In genomic region chr11:4500826-4501225, GRCm38 (mm10) we compare ENCODE assay signal across 14 mouse cellular contexts. TPM values are rescaled to one million over a fixed set of nuclear protein-coding genes. Genes with fewer than 3 reads are reported as not detected.
DNase-seq lines count a peak whose midpoint lies in the region; TF ChIP-seq lines count a peak whose summit lies in the region.
"Had no signal": no experiment of that assay in that cellular context is flagged by ENCODE, and none has a peak within 500 bp of the region (broad histone marks: within the 10 kb centered on the region; RNA-seq: fewer than 3 reads in every experiment).

No protein-coding gene starts in this region.

- H3K79me2 ChIP-seq in MEL (ENCODE audit: control insufficient read depth, insufficient read depth, low read length, poor library complexity), result no peaks in the 10 kb centered on the region

- H3K27me3 ChIP-seq in MEL (ENCODE audit: control insufficient read depth in 1 of 2, insufficient read depth in 2 of 2, low read length in 2 of 2), result no peaks in the 10 kb centered on the region
- H3K27me3 ChIP-seq: forebrain, embryonic 13.5 days had no signal

- TF ChIP-seq POLR2A in MEL (IDR thresholded peaks at IDR 0.05; ENCODE audit: control insufficient read depth in 1 of 2, insufficient read depth in 1 of 2, low read depth in 1 of 2, low read length in 2 of 2, poor library complexity in 1 of 2), result no peak

- no peaks in the 10 kb centered on the region for H3K4me1 ChIP-seq in MEL (ENCODE audit: control insufficient read depth in 1 of 2, insufficient read depth in 2 of 2, low read length in 2 of 2)

- TF ChIP-seq RAD21 in MEL (IDR thresholded peaks at IDR 0.05; ENCODE audit: low read depth, low read length), result peak; percentile 4; the same call in 1 of the 2 replicates

- TF ChIP-seq EP300 in MEL (IDR thresholded peaks at IDR 0.05; ENCODE audit: low read depth in 1 of 2, low read length in 2 of 2), result no peak

- no peak overlapping the region for H3K4me3 ChIP-seq in layer of hippocampus, adult 2 months
- no peak overlapping the region for H3K4me3 ChIP-seq in MEL (ENCODE audit: control insufficient read depth in 1 of 2, insufficient read depth in 1 of 2, low read depth in 2 of 2, low read length in 2 of 2)
- H3K4me3 ChIP-seq: forebrain, embryonic 13.5 days had no signal

- DNase-seq in gastrocnemius, adult 18-20 months (ENCODE audit: low spot score), result peak; percentile 21
- no peak for DNase-seq in gastrocnemius, postnatal 25 days
- no peak for DNase-seq in layer of hippocampus, adult 2 months (ENCODE audit: low spot score in 2 of 2)
- no peak for DNase-seq in layer of hippocampus, adult 9-11 months
- no peak for DNase-seq in MEL (ENCODE audit: low read depth, low spot score)
- DNase-seq in brain, adult 2 months (ENCODE audit: low read depth, low spot score), result peak; percentile 59
- DNase-seq in spleen, adult 12 weeks (ENCODE audit: low spot score), result no peak
- DNase-seq: adrenal gland, postnatal 25 days; embryo, embryonic 11 days; heart, postnatal 4 days had no signal

- peaks cover 0 to 39% of the 10 kb centered on the region in 2 experiments; a peak in 2 of 4 replicates for H3K36me3 ChIP-seq in MEL (ENCODE audit: control insufficient read depth in 1 of 2, insufficient read depth in 2 of 2, low read length in 2 of 2)

- no peaks in the 10 kb centered on the region for H3K9me3 ChIP-seq in MEL (replicated peaks; ENCODE audit: insufficient read depth, low read length)
- H3K9me3 ChIP-seq: forebrain, embryonic 13.5 days had no signal

- no peak overlapping the region for H3K9ac ChIP-seq in MEL (ENCODE audit: control insufficient read depth, low read depth, low read length, poor library complexity, severe bottlenecking)
- H3K9ac ChIP-seq: forebrain, embryonic 13.5 days had no signal

- H3K27ac ChIP-seq in layer of hippocampus, adult 2 months, result no peak overlapping the region
- H3K27ac ChIP-seq in MEL (ENCODE audit: control insufficient read depth, low read depth, low read length), result no peak overlapping the region
- H3K27ac ChIP-seq: forebrain, embryonic 13.5 days had no signal

- TF ChIP-seq CTCF in layer of hippocampus, adult 2 months (conservative IDR thresholded peaks at IDR 0.05), result peak; percentile 58
- no peak for TF ChIP-seq CTCF in MEL (IDR thresholded peaks at IDR 0.05 in 2 of 3, conservative IDR thresholded peaks at IDR 0.05 in 1 of 3; ENCODE audit: control insufficient read depth in 1 of 3, insufficient read depth in 1 of 3, low read depth in 2 of 3, low read length in 3 of 3, poor library complexity in 1 of 3, severe bottlenecking in 1 of 3)

TF ChIP-seq in MEL, 35 proteins besides CTCF, POLR2A, EP300 and RAD21:
- TF ChIP-seq ZMIZ1 (IDR thresholded peaks at IDR 0.05; ENCODE audit: low read depth, low read length) (no peak), NRF1 (IDR thresholded peaks at IDR 0.05; ENCODE audit: insufficient read depth, low read depth, low read length, poor library complexity, severe bottlenecking) (no peak)

RNA-seq across cellular contexts. Expression of gene Hormad2, which starts 59.9 kb away (rescaled TPM):
- not detected for total RNA-seq in gastrocnemius, adult 18-20 months (2021)
- total RNA-seq in gastrocnemius, postnatal 25 days (2021), result not detected
- total RNA-seq in layer of hippocampus, adult 2 months (2021), result not detected
- 17.0 and 18.6 TPM in 2 replicates for total RNA-seq in MEL (2012; rRNA removed)
- 10 to 100 TPM in 1 of 2 experiments, not detected in 1; 16.0 TPM for polyA plus RNA-seq in MEL (2012; ENCODE audit: insufficient read depth in 1 of 2, insufficient read length in 2 of 2, low read depth in 1 of 2, low replicate concordance in 2 of 2, missing spikeins in 1 of 2)
- total RNA-seq: layer of hippocampus, postnatal 10 days; left cerebral cortex, postnatal 14 days had no signal
- polyA plus RNA-seq: C2C12 had no signal

Comparison
In these comparisons a context has a peak if more than half of its experiments do, and no peak if none do; other contexts are left out.
1. DNase-seq: peak in gastrocnemius, adult 18-20 months (single experiment) and brain, adult 2 months (single experiment); none in gastrocnemius, postnatal 25 days (single experiment), layer of hippocampus, adult 2 months (0 of 2), layer of hippocampus, adult 9-11 months (single experiment), MEL (single experiment) and spleen, adult 12 weeks (single experiment).
2. RNA of gene Hormad2, which starts 59.9 kb away (total RNA-seq): 17.0 to 18.6 TPM in MEL; not detected in layer of hippocampus, adult 2 months, not detected in gastrocnemius, adult 18-20 months and not detected in gastrocnemius, postnatal 25 days; every median in the first group is over 10 times any median in the second.